Mouse (Mus musculus) neural tube, embryonic 12.5 days (tissue): Measurements from ENCODE around the gene Ephb1. TPM values are rescaled to one million over a fixed set of nuclear protein-coding genes. Genes with fewer than 3 reads are reported as not detected.

Source experiments
- ATAC-seq: fragments of 200-750 bp; cut with Nextera tagmentation; 2 replicates; pipeline ENCODE4 v1.8.0; 2017; ENCODE audit warnings: low read depth, mild to moderate bottlenecking, moderate TSS enrichment, moderate library complexity; ENCODE audit not compliant: low FRiP score
- H3K27ac ChIP-seq: fragments of 300-500 bp; sonication (generic); 2 replicates; pipeline ENCODE4 v1.5.1; 2016
- H3K27me3 ChIP-seq: fragments of 300-500 bp; sonication (generic); replicated peaks from 2 replicates; pipeline ENCODE4 v1.6.1; 2016; ENCODE audit warnings: mild to moderate bottlenecking
- H3K36me3 ChIP-seq: fragments of 300-500 bp; sonication (generic); 2 replicates; pipeline ENCODE4 v1.6.1; 2016; ENCODE audit warnings: mild to moderate bottlenecking
- H3K4me1 ChIP-seq: fragments of 300-500 bp; sonication (generic); 2 replicates; pipeline ENCODE4 v1.6.1; 2016
- H3K4me2 ChIP-seq: fragments of 300-500 bp; sonication (generic); replicated peaks from 2 replicates; pipeline ENCODE4 v1.6.1; 2016; ENCODE audit warnings: mild to moderate bottlenecking
- H3K4me3 ChIP-seq: fragments of 300-500 bp; sonication (generic); 2 replicates; pipeline ENCODE4 v1.5.1; 2016
- H3K9ac ChIP-seq: fragments of 300-500 bp; sonication (generic); 2 replicates; pipeline ENCODE4 v1.6.1; 2016; ENCODE audit warnings: mild to moderate bottlenecking
- H3K9me3 ChIP-seq: fragments of 300-500 bp; sonication (generic); 2 replicates; pipeline ENCODE4 v1.6.1; 2016; ENCODE audit warnings: mild to moderate bottlenecking
- WGBS: fragments of 180-500 bp; shearing (Covaris S2); methylation state at CpG from one replicate; pipeline ENCODE4 v1.1.7; 2016; 5-methylcytosine and 5-hydroxymethylcytosine counted together
- polyA plus RNA-seq: library from polyadenylated mRNA; unstranded; fragments of >200 nt; fragmentation: Nextera tagmentation; extraction: Ambion mirVana; gene quantifications from 2 replicates; pipeline ENCODE4 v1.2.1, GENCODE M21; 2016

Ephb1 gene
- polyA plus RNA-seq, 1 experiment from 2014 or later = 21.2 TPM

- peaks cover 16% of the 10 kb centered on the region for H3K27me3 ChIP-seq
- H3K27ac ChIP-seq = no peak overlapping the region
- H3K4me2 ChIP-seq = no peak overlapping the region
- WGBS = 59% methylated on average over 2 of the region's 2 CpGs
- no peaks in the 10 kb centered on the region for H3K9me3 ChIP-seq
- ATAC-seq = no peak
- H3K4me3 ChIP-seq = no peak overlapping the region
- H3K36me3 ChIP-seq = no peaks in the 10 kb centered on the region
- H3K4me1 ChIP-seq = peaks cover 30% of the 10 kb centered on the region
- H3K9ac ChIP-seq = no peak overlapping the region
Measured at GRCm38 (mm10) chr9:102180486-102180885, 174.0 kb downstream of the Ephb1 start.

GRCm38 (mm10) chr9:102180070-102180469, 174.4 kb downstream of the Ephb1 start:
- Histone ChIP-seq H3K9me3 (no peaks in the 10 kb centered on the region), H3K9ac (no peak overlapping the region), H3K4me1 (peaks cover 30% of the 10 kb centered on the region), H3K4me2 (no peak overlapping the region), H3K36me3 (no peaks in the 10 kb centered on the region), H3K4me3 (no peak overlapping the region), H3K27ac (no peak overlapping the region), H3K27me3 (peaks cover 16% of the 10 kb centered on the region; the same call in 1 of the 2 replicates)
- no peak for ATAC-seq
- 85% methylated on average over 2 of the region's 2 CpGs for WGBS

GRCm38 (mm10) chr9:102169706-102170105, 184.8 kb downstream of the Ephb1 start:
- 72% methylated on average over 7 of the region's 7 CpGs for WGBS
- ATAC-seq = no peak
- Histone ChIP-seq H3K4me3 (no peak overlapping the region), H3K36me3 (no peaks in the 10 kb centered on the region), H3K4me2 (no peak overlapping the region), H3K9ac (no peak overlapping the region), H3K27ac (no peak overlapping the region), H3K4me1 (no peaks in the 10 kb centered on the region), H3K9me3 (no peaks in the 10 kb centered on the region), H3K27me3 (no peaks in the 10 kb centered on the region)

- ATAC-seq = no peak
- no peak overlapping the region for H3K27ac ChIP-seq
Measured at GRCm38 (mm10) chr9:102155876-102156275, 198.6 kb downstream of the Ephb1 start.

GRCm38 (mm10) chr9:102139181-102139580, 215.3 kb downstream of the Ephb1 start:
- WGBS = 92% methylated on average over 4 of the region's 4 CpGs
- H3K27ac ChIP-seq = no peak overlapping the region
- ATAC-seq = no peak
- peaks cover 3% of the 10 kb centered on the region; the same call in 1 of the 2 replicates for H3K9me3 ChIP-seq
- no peaks in the 10 kb centered on the region for H3K4me1 ChIP-seq
- no peaks in the 10 kb centered on the region for H3K27me3 ChIP-seq
- no peak overlapping the region for H3K9ac ChIP-seq
- no peaks in the 10 kb centered on the region for H3K36me3 ChIP-seq
- H3K4me2 ChIP-seq = no peak overlapping the region
- H3K4me3 ChIP-seq = no peak overlapping the region

More at GRCm38 (mm10) chr9:102155876-102156275, 198.6 kb downstream of the Ephb1 start:
- Histone ChIP-seq H3K9me3 (no peaks in the 10 kb centered on the region), H3K9ac (no peak overlapping the region), H3K4me3 (no peak overlapping the region), H3K36me3 (no peaks in the 10 kb centered on the region), H3K27me3 (no peaks in the 10 kb centered on the region; the same call in 1 of the 2 replicates), H3K4me1 (no peaks in the 10 kb centered on the region), H3K4me2 (no peak overlapping the region)
- WGBS = 75% methylated on average over 3 of the region's 3 CpGs

GRCm38 (mm10) chr9:102138671-102139070, 215.8 kb downstream of the Ephb1 start:
- Histone ChIP-seq H3K4me1 (no peaks in the 10 kb centered on the region), H3K9me3 (peaks cover 3% of the 10 kb centered on the region; the same call in 1 of the 2 replicates), H3K27me3 (no peaks in the 10 kb centered on the region), H3K4me3 (no peak overlapping the region), H3K4me2 (no peak overlapping the region), H3K27ac (no peak overlapping the region), H3K36me3 (no peaks in the 10 kb centered on the region), H3K9ac (no peak overlapping the region)
- 84% methylated on average over 7 of the region's 7 CpGs for WGBS
- ATAC-seq = no peak

- no peak overlapping the region for H3K27ac ChIP-seq
- H3K4me2 ChIP-seq = no peak overlapping the region
- H3K9me3 ChIP-seq = peaks cover 3% of the 10 kb centered on the region; the same call in 1 of the 2 replicates
- H3K4me3 ChIP-seq = no peak overlapping the region
- ATAC-seq = no peak
- no peaks in the 10 kb centered on the region for H3K4me1 ChIP-seq
- H3K36me3 ChIP-seq = no peaks in the 10 kb centered on the region
- H3K9ac ChIP-seq = no peak overlapping the region
- H3K27me3 ChIP-seq = no peaks in the 10 kb centered on the region
Measured at GRCm38 (mm10) chr9:102138187-102138586, 216.3 kb downstream of the Ephb1 start.

- Histone ChIP-seq H3K27ac (no peak overlapping the region), H3K4me1 (peaks cover 10% of the 10 kb centered on the region), H3K9me3 (no peaks in the 10 kb centered on the region), H3K27me3 (no peaks in the 10 kb centered on the region; the same call in 1 of the 2 replicates), H3K36me3 (no peaks in the 10 kb centered on the region), H3K4me3 (no peak overlapping the region), H3K4me2 (no peak overlapping the region), H3K9ac (no peak overlapping the region)
- ATAC-seq = no peak
Measured at GRCm38 (mm10) chr9:102130506-102130905, 224.0 kb downstream of the Ephb1 start.

GRCm38 (mm10) chr9:102126510-102126909, 228.0 kb downstream of the Ephb1 start:
- Histone ChIP-seq H3K9me3 (no peaks in the 10 kb centered on the region), H3K4me2 (no peak overlapping the region), H3K4me1 (peaks cover 10% of the 10 kb centered on the region), H3K9ac (no peak overlapping the region), H3K36me3 (no peaks in the 10 kb centered on the region), H3K27ac (no peak overlapping the region), H3K4me3 (no peak overlapping the region), H3K27me3 (no peaks in the 10 kb centered on the region)
- ATAC-seq = no peak
- WGBS = 58% methylated on average over 3 of the region's 3 CpGs

- H3K27me3 ChIP-seq = no peaks in the 10 kb centered on the region
- no peaks in the 10 kb centered on the region for H3K36me3 ChIP-seq
- ATAC-seq = no peak
- 64% methylated on average over 4 of the region's 4 CpGs for WGBS
- no peak overlapping the region for H3K4me2 ChIP-seq
- no peak overlapping the region for H3K27ac ChIP-seq
- peaks cover 10% of the 10 kb centered on the region for H3K4me1 ChIP-seq
- H3K9me3 ChIP-seq = no peaks in the 10 kb centered on the region
- H3K4me3 ChIP-seq = no peak overlapping the region
- H3K9ac ChIP-seq = no peak overlapping the region
Measured at GRCm38 (mm10) chr9:102122880-102123453, 231.5 kb downstream of the Ephb1 start.

GRCm38 (mm10) chr9:102119422-102119821, 235.1 kb downstream of the Ephb1 start:
- WGBS = 83% methylated on average over 3 of the region's 3 CpGs
- H3K4me3 ChIP-seq = no peak overlapping the region
- H3K36me3 ChIP-seq = no peaks in the 10 kb centered on the region
- no peaks in the 10 kb centered on the region for H3K4me1 ChIP-seq
- no peak overlapping the region for H3K27ac ChIP-seq
- H3K4me2 ChIP-seq = no peak overlapping the region
- no peak for ATAC-seq
- H3K9me3 ChIP-seq = no peaks in the 10 kb centered on the region
- H3K9ac ChIP-seq = no peak overlapping the region
- no peaks in the 10 kb centered on the region for H3K27me3 ChIP-seq

- H3K27ac ChIP-seq = no peak overlapping the region
- no peaks in the 10 kb centered on the region for H3K36me3 ChIP-seq
- no peak overlapping the region for H3K4me3 ChIP-seq
- no peaks in the 10 kb centered on the region for H3K9me3 ChIP-seq
- no peak overlapping the region for H3K9ac ChIP-seq
- no peaks in the 10 kb centered on the region for H3K4me1 ChIP-seq
- ATAC-seq = no peak
- WGBS = 92% methylated on average over 10 of the region's 10 CpGs
- H3K4me2 ChIP-seq = no peak overlapping the region
- no peaks in the 10 kb centered on the region for H3K27me3 ChIP-seq
Measured at GRCm38 (mm10) chr9:102115326-102115725, 239.2 kb downstream of the Ephb1 start.

- ATAC-seq = no peak
- Histone ChIP-seq H3K27me3 (0 out of 2 replicates have a peak, but pooled peaks cover 3% of the 10 kb centered on the region), H3K9ac (no peak overlapping the region), H3K9me3 (no peaks in the 10 kb centered on the region), H3K4me2 (no peak overlapping the region), H3K4me1 (no peaks in the 10 kb centered on the region), H3K27ac (no peak overlapping the region), H3K36me3 (no peaks in the 10 kb centered on the region), H3K4me3 (no peak overlapping the region)
- WGBS = 68% methylated on average over 3 of the region's 3 CpGs
Measured at GRCm38 (mm10) chr9:102111471-102111870, 243.0 kb downstream of the Ephb1 start.
